Mouse (Mus musculus) activated CD4-positive, CD25-positive, alpha-beta regulatory T cell (primary cell): Measurements from ENCODE around the gene Spata17. TPM values are rescaled to one million over a fixed set of nuclear protein-coding genes. Genes with fewer than 3 reads are reported as not detected.

Experiments
- polyA plus RNA-seq, 2 experiments: library from polyadenylated mRNA; unstranded; fragments of 100-300 nt; shearing (Covaris generic); gene quantifications; one replicate each; pipeline ENCODE4 v1.2.1; 2017

Spata17 gene
- under 1 TPM in 1 of 2 experiments, not detected in 1; 0.25 TPM for polyA plus RNA-seq

GRCm38 (mm10) chr1:187215181-187216116 is at the start of gene Spata17, which contains the start of gene Gpatch2:
TSS of gene Spata17 (minus strand) at chr1:187215465.
TSS of gene Gpatch2 (plus strand) at chr1:187215508.

Other genes with a start within 250 kb of the Spata17 start
- gene D1Pas1, start 248.0 kb downstream of the Spata17 start, polyA plus RNA-seq, result not detected
- 10 to 100 TPM; 23.7 to 31.7 TPM for gene Gpatch2, start within 50 bp of the Spata17 start, polyA plus RNA-seq